Mouse (Mus musculus) left cerebral cortex, adult 6 months (tissue): ENCODE data around the gene Gpx4. TPM values are rescaled to one million over a fixed set of nuclear protein-coding genes. Genes with fewer than 3 reads are reported as not detected.

Source experiments
- long read RNA-seq, 2 experiments: library from polyadenylated mRNA; unstranded; transcript quantifications; one replicate each; pipeline ENCODE4 v2.0.0; 2019 to 2020
- polyA plus RNA-seq: library from polyadenylated mRNA; unstranded; fragments of <200 nt; fragmentation: Nextera tagmentation; gene quantifications from 2 replicates; pipeline ENCODE4 v1.2.3, GENCODE M21; 2021

The Gpx4 gene
- polyA plus RNA-seq, result 1,067 and 1,120 TPM in 2 replicates
- long read RNA-seq, experiment 1, transcript Gpx4-202 (7 exons, 959 nt), result major isoform, 512 of 544 reads
- long read RNA-seq, experiment 1, transcript Gpx4-207 (6 exons, 735 nt), result minor isoform, 13 of 544 reads
- long read RNA-seq, experiment 1, partial matches to known transcripts, result 9 of 544 reads
- long read RNA-seq, experiment 1, other reads (novel, unspliced or antisense), result 7 of 544 reads
- long read RNA-seq, experiment 2, transcript Gpx4-202 (7 exons, 959 nt), result major isoform, 867 of 918 reads
- long read RNA-seq, experiment 2, transcript Gpx4-207 (6 exons, 735 nt), result minor isoform, 7 of 918 reads
- long read RNA-seq, experiment 2, partial matches to known transcripts, result 32 of 918 reads
- long read RNA-seq, experiment 2, other reads (novel, unspliced or antisense), result 11 of 918 reads

GRCm38 (mm10) chr10:80047041-80047565 is at the start of gene Gpx4:
Gene Gpx4, plus strand, starts transcription at chr10:80047166.

GRCm38 (mm10) chr10:80016511-80016910 is 30.5 kb upstream of the Gpx4 start, which contains the start of gene Arhgap45:
Gene Arhgap45, plus strand, starts transcription at chr10:80016653.

DNA sequence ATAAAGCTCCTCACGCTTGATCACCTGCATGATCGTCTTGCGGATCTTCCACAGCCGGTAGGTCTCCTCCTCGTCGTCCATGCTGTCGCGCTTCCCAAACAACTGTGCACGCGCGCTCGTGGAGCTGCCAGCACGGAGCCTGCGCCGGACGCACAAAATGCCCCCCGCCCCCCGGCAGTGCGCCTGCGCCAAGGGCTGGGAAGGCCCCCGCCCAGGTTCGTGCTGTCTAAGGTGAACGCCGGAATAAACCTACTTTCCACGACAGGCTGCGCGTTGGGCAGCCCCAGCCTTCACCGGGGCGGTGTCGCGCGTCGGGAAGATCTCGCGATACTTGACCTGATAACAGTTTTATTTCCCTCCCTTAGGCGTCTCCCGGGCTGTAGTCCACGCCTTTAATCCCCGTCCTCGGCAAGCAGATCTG is 7.4 kb upstream of the Gpx4 start, which contains the start of gene Polr2e:
Gene Polr2e, minus strand, starts transcription at position 237 of the 421 bp plus-strand sequence.

DNA sequence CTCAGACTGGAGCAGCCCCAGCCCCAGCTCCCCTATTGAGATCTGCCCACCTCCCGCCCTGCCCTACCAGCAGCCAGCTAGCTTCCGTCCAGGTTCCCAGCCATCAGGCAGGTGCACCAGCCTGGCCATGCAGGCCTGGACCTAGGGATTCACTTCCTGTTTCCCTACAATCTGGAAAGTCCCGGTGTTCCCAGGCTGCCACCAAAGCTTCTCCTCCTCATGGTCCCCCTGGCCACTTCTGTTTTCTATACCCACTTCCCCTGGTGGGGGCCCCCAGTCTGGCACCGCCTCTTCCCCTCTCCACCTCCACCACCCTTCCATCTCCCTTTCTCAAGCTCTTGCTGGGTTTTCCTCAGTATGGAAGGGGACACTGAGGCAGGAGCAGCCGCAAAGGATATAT is 58.5 kb downstream of the Gpx4 start, which contains the start of gene Sbno2:
Gene Sbno2, minus strand, starts transcription at position 112 of the 400 bp plus-strand sequence.

Other genes with a start within 250 kb of the Gpx4 start
- gene Misp, start 226.2 kb upstream of the Gpx4 start, polyA plus RNA-seq, result 0.13 and 0.25 TPM in 2 replicates
- gene Ptbp1, start 192.7 kb upstream of the Gpx4 start, polyA plus RNA-seq, result 15.2 and 16.7 TPM in 2 replicates
- gene Prtn3, start 172.7 kb upstream of the Gpx4 start, polyA plus RNA-seq, result 5.8 and 7.2 TPM in 2 replicates
- gene Plppr3, start 172.5 kb upstream of the Gpx4 start, polyA plus RNA-seq, result 33.9 and 47.5 TPM in 2 replicates
- not detected in 2 replicates for gene Elane, start 160.9 kb upstream of the Gpx4 start, polyA plus RNA-seq
- gene Cfd, start 156.3 kb upstream of the Gpx4 start, polyA plus RNA-seq, result not detected in 2 replicates
- gene Med16, start 138.2 kb upstream of the Gpx4 start, polyA plus RNA-seq, result 30.8 and 51.7 TPM in 2 replicates
- not detected in 2 replicates for gene Gm26602, start 136.3 kb upstream of the Gpx4 start, polyA plus RNA-seq
- gene Kiss1r, start 130.2 kb upstream of the Gpx4 start, polyA plus RNA-seq, result 4.6 and 5.7 TPM in 2 replicates
- gene R3hdm4, start 126.0 kb upstream of the Gpx4 start, polyA plus RNA-seq, result 220 and 307 TPM in 2 replicates
- 1.3 and 1.9 TPM in 2 replicates for gene Arid3a, start 120.1 kb upstream of the Gpx4 start, polyA plus RNA-seq
- gene Wdr18, start 87.0 kb upstream of the Gpx4 start, polyA plus RNA-seq, result 71.4 and 97.3 TPM in 2 replicates
- gene Grin3b, start 76.5 kb upstream of the Gpx4 start, polyA plus RNA-seq, result 0.11 and 0.25 TPM in 2 replicates
- 15.5 and 16.3 TPM in 2 replicates for gene Tmem259, start 62.8 kb upstream of the Gpx4 start, polyA plus RNA-seq
- 9.0 and 11.4 TPM in 2 replicates for gene Cnn2, start 58.6 kb upstream of the Gpx4 start, polyA plus RNA-seq
- 1.4 and 1.5 TPM in 2 replicates for gene Abca7, start 50.7 kb upstream of the Gpx4 start, polyA plus RNA-seq
- 1.1 and 1.3 TPM in 2 replicates for gene Arhgap45, start 30.5 kb upstream of the Gpx4 start, polyA plus RNA-seq
- gene Polr2e, start 7.4 kb upstream of the Gpx4 start, polyA plus RNA-seq, result 196 and 262 TPM in 2 replicates
- 2.7 and 3.4 TPM in 2 replicates for gene Sbno2, start 58.4 kb downstream of the Gpx4 start, polyA plus RNA-seq
- 13.1 and 20.8 TPM in 2 replicates for gene Stk11, start 68.6 kb downstream of the Gpx4 start, polyA plus RNA-seq
- gene Atp5d, start 91.5 kb downstream of the Gpx4 start, polyA plus RNA-seq, result 898 and 915 TPM in 2 replicates
- 43.4 and 61.5 TPM in 2 replicates for gene Cbarp, start 93.7 kb downstream of the Gpx4 start, polyA plus RNA-seq
- gene Midn, start 101.1 kb downstream of the Gpx4 start, polyA plus RNA-seq, result 4.7 and 33.2 TPM in 2 replicates
- gene Cirbp, start 118.8 kb downstream of the Gpx4 start, polyA plus RNA-seq, result 150 and 175 TPM in 2 replicates
- gene 1600002K03Rik, start 125.8 kb downstream of the Gpx4 start, polyA plus RNA-seq, result 10.2 and 10.3 TPM in 2 replicates
- gene Efna2, start 132.3 kb downstream of the Gpx4 start, polyA plus RNA-seq, result 4.3 and 7.8 TPM in 2 replicates
- 21.6 and 22.7 TPM in 2 replicates for gene Mum1, start 179.3 kb downstream of the Gpx4 start, polyA plus RNA-seq
- gene Ndufs7, start 202.0 kb downstream of the Gpx4 start, polyA plus RNA-seq, result 803 and 960 TPM in 2 replicates
- 42.8 and 50.7 TPM in 2 replicates for gene Gamt, start 213.8 kb downstream of the Gpx4 start, polyA plus RNA-seq
- 3.4 and 7.6 TPM in 2 replicates for gene Dazap1, start 214.3 kb downstream of the Gpx4 start, polyA plus RNA-seq
- 2,777 and 3,387 TPM in 2 replicates for gene Rps15, start 245.3 kb downstream of the Gpx4 start, polyA plus RNA-seq
- gene Apc2, start 248.8 kb downstream of the Gpx4 start, polyA plus RNA-seq, result 14.9 and 23.3 TPM in 2 replicates